Mouse (Mus musculus): Measurements from ENCODE around the gene St7.

- TF ChIP-seq POLR2AphosphoS2 (IDR thresholded peaks at IDR 0.05; ENCODE audit: insufficient read length, low read depth) (no peak), REST (IDR thresholded peaks at IDR 0.05; ENCODE audit: insufficient read depth, insufficient read length) (no peak), USF1 (IDR thresholded peaks at IDR 0.05; ENCODE audit: low read depth) (no peak), POLR2A (IDR thresholded peaks at IDR 0.05; ENCODE audit: insufficient read length, low read depth) (no peak)
Observed at GRCm38 (mm10) chr6:17922180-17922579, 229.4 kb downstream of the St7 start.
